Mouse (Mus musculus) cerebellum, postnatal 10 days (tissue): ENCODE data around the gene Bdkrb1.

Experiments
- DNase-seq, 2 experiments: peaks; one replicate each; pipeline ENCODE4 v3.0.0; 2021; ENCODE audit warnings: mixed read lengths in 2 of 2

The Bdkrb1 gene

DNA sequence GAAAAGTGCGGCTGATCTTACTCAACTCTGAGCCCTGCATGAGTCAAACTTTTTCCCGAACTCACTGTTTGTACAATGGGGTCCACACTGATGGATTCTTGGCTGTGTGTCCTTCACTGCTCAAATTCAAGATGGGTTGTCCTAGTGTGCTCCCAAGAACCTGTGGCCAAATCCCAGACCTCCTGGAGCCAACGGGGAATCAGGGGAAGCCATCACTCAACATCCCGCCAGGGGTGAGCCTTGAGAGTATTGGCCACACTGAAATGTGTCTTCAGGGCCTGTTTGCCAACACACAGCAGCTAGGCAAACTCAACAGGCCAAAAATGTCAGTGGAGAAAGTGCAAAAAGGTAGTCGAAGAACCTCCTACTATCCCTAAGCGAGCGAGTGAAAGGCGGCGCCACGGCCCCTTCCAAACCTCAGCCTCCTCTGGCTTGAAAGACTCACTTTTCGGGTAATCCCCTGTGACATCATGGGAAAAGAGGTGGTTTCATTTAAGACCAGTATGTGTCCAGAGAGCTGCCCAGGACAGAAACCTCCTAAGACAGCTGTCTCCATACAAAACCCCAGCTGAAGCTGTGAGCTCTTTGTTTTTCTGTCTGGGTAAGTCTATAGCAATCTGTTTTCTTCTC is at the start of gene Bdkrb1:
Gene Bdkrb1, plus strand, starts transcription at position 505 of the 630 bp plus-strand sequence.
- peak in 1 of 2 experiments; percentile 17 for DNase-seq

DNA sequence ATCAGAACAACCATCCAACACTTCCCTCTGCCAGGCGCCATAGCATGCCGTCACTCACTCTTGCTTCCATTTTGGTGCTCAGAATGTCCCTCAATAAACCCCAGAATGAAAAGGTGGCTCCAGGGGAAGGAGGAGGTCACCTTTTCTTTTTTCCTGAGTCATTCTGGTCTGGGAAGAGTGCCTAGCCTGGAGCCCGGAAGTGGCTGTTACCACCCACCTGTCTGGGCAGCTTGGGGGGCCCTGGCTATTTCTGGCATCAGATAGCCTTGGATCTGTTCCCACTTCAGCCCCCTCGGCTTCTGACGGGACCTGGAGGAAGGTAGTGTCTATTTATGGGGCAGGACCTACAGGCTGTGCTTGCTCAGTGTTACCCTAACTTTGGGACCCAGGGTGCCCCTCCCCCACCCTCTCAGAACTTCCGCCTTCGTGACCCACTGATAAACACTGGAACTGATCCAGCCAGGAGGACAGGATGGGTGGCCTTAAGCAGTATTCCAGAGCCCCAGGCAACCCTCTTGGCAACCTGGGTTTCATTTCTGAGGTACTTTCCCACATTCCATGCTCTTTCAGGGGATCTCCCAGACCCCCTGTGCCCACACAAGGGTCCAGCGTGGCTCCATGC is 48.6 kb upstream of the Bdkrb1 start:
- DNase-seq: no peak

DNA sequence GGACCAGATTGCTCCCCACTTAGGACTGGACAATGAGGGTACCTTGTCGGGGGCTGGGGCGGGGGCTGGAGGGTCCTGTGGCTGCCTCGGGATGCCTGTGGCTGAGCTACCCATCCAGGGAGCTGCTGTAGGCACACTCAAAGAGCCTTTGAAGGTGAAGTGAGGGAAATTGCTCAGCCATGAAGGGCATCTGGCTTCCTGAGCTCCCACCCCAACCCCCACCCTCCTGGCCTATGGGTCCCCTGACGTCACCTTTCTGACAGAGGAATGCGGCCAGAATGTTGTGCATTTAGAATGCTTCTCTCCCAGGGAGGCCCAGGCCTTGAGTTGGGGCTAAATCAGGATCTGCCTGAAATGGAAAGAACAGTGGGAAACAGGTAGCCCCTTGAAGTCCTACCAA is 47.7 kb upstream of the Bdkrb1 start:
- DNase-seq: no peak

DNA sequence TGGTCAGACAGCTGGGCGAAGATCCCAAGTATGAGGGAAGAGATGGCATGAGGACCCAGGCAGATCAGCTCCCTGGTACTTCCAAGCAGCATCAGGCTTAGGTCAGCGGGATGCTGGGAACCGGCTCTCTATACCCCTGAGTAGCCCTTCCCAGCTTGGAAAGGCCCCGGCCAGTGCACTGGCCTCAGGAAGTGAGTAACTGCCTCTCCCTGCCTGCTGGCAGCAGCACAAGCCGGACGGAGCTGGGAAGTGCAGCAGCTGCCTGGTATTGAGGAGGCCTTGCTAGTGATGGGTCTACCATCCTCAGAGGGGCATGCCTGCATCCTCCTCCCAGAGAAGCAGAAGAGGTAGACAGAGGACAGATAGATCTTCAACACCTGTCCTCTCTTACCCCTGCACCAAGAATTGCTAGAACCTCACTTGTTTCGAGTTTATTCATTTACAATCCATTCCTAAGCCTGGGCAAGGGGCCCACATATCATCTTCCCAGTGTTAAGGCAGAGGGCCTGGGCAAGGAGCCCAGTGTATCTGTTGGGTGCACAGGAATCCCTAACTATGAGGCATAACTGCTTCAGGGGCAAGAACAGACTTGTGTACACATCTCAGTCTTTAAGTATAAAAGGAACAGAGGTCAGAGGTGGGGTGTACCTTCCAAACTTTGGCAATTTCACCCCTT is 45.5 kb upstream of the Bdkrb1 start:
- peak; percentile 45 to 58 for DNase-seq

DNA sequence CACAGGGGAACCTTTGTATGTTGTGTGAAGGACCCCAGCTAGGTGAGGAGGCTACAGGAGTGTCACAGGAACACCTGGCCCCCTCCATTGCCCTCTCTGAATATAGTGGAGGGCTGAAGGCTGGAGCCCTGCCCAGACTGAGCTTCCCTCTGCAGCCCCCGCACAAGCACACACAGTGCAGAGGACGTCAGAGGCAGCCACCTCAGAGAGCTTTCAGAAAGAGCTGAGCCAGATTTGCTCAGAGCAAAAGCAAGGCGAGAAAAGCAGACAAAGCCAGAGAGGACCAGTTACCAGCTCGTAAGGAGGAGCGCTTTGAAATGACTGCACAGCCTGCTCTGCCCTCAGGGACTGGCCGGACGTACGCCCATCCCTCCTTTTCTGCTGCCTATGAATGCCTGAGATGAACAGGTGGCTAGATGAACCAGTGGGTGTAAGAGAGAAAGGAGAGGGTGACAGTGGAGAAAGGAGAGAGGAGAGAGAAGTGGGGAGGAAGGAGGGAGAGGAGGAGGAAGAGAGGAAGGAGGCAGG is 41.8 kb upstream of the Bdkrb1 start:
- no peak for DNase-seq

DNA sequence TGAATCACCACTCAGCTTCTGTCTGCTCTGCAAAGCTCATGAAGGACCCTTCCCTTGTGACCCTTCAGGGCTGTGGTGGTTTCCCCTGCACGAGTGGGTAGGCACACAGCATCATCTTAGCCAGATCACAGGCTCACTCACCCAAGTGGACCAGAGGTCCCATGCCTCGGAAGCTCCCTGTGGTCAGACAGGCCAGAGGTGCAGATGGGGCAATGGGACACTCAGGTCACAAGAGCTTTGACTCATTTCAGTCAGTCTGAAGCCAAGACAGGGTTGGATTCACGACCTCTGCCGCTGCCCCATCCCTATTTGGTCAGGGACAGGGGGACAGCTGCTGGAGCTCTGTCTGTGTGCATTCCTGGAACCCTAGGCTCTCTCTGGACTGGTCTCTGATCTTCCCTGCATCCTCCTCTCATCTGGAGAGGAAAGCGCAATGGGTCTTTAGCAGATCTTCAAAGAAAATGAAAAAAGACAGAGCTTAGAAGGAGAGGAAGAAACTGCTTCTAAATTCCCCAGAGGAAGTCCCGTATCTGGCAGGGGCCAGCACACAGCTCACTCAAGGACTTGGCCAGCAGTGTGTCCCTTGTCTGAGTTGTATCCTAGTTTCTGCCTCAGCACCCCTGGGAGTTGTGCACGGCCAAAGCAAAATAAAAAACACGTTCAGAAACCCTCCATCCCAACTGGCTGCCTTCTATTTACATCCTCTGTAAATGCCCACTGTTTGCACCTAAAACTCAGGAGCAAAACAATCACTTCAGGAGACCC is 40.6 kb upstream of the Bdkrb1 start:
- no peak for DNase-seq

DNA sequence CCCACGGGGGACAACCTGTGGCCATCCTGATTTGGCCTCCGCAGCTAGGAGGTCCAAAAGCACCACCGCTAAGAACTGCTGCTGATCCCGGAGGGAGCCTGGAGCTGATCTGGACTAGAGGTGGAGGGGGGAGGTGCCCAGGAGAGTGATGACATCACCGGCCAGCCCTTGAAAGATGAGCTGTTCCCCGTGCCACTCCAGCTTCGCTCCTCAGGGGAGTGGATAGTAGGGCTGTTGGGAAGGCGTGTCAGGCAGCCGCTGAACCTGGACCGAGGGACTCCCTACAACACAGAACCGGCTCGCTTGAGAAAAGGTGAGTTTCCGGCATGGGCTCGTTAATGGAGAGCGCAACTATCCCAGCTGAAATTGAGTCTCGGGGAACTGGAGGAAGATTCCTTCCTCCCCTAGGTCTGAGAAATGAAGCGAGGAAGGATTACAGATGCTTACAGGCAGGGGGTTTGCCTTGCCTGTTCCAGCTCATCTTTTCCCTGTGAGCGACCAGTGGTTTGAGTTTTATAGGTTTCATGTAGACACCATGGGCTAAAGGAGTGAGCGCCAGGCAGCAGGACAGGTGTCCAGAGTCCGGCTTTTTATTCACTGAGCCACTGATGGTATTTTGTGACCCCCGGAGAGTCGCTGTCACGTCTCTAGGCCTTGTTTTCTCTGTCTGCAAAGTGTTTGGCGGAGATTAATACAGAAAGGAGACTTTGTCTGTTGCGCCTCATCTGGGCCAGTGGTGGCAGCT is 39.8 kb upstream of the Bdkrb1 start, which contains the start of gene Bdkrb2:
Gene Bdkrb2, plus strand, starts transcription at position 291 of the 745 bp plus-strand sequence.
- no peak for DNase-seq

DNA sequence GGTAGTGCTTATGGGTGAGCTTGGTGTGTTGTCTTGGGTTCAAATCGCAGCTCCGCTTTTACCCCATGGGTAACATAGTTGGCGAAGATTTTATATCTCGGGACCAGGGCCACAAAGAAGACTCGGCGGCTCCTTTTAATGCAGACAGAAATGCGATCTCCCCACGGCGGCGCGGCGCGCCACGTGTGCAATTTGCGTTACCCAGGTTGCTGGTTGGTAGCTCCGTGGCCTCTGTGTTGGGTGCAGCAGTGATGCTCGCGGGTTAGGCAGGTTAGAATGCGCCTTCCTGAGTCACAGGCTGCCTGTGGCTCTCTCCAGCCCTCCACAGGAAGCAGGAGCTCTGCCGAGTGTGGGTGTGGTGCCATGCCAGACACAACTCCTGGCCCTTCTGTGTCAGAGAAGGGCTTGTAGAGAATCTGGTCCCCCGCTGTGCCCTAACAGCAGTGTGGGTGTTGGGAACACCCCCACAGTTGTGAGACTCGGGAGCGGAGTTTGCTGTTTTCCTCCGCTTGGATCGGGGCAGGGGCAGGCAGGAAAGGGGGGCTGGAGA is 39.1 kb upstream of the Bdkrb1 start:
- DNase-seq: peak in 1 of 2 experiments; percentile 55

DNA sequence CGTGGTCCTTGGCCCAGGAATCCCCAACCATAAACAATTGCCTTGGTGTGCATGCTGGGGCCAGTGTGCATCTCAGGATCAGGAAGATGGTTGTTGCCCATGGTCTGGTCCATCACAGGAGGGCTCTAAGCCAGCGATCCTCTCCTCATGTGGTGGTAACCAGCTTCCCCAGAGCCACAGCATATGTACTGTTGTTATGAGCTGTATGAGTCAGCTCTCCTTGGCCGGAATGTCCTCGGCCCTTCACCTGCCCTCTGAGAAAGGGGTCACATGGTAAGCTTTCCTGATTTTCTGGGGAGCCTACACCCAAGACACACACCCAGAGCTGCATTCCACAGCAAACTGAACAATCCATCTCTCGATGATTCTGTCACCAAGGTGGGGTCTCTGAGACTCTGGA is 37.7 kb upstream of the Bdkrb1 start:
- DNase-seq: no peak

DNA sequence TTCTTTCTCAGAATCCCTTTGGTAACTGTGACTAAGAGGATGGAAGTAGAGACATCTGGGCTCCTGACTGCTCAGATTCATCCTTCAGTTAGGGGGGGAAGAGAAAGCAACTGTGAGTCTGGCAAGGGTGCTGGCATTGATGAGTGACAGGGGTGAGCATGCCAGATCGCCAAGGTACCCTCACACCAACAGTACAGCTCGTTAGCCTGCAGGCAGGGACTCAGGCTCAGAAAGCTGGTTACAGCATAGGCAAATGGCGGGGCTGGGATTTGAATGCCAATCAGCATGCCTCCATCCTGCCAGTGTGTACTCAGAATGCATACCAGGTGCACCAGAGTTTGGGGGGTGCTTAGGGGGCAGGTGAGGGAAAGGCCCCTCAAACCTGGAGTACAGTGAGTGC is 31.0 kb upstream of the Bdkrb1 start:
- DNase-seq: peak; percentile 46 to 54

DNA sequence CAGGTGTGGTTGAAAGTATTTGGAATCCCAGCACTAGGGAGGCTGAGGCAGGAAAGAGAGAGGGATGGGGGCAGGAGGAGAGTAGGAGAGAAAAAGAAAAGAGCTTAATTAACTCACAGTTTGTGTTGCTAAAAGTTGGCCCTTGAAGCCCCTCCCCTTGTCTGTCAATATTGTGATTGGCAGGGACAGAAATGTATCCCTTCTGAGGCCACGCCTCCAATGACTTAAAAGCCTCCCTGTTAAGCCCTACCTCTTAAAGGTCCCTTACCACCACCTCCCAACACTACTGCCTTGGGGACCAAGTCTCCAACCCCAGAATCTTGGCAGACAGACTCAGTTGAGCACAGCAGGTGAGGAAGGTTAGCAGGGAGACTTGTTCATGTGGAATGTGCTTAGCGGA is 30.3 kb upstream of the Bdkrb1 start:
- no peak for DNase-seq

DNA sequence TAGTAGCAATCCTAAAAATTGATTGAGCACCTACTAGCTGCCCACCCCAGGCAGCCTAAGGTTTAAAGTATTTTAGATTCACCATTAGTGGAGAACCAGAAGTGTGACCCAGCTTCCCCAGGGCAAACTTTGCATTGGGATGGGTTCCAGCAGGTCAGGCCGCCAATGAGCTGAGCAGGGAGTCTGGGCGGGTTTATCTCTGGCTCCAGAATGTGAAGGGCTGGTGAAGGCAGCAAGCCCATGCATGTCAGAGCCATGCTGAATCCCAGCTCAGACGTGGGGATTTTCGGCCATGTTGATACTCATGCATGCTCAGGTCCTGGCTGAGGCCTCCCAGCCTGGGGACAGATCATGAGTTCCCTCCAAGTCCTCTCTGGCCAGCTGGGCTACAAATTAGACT is 28.5 kb upstream of the Bdkrb1 start:
- peak; percentile 63 to 64 for DNase-seq

DNA sequence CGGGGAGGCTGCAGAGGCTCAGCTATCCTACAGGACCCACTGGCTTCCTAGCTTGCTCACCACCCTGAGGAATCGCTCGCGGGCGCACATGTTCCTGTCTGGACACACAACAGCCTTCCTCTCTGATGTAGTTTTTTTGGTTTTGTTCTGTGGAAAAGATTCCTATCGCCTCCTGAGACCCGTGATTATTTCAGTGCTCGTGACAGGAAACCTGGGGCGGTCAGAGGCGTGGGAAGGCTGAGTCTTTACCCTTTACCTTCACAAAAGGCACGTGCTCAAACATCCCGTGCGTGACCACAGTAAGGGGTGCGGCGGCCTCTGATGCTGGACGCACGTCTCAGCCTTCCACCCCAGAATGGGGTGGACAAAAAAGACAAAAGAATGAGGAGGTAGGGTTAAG is 22.4 kb upstream of the Bdkrb1 start:
- DNase-seq: no peak

DNA sequence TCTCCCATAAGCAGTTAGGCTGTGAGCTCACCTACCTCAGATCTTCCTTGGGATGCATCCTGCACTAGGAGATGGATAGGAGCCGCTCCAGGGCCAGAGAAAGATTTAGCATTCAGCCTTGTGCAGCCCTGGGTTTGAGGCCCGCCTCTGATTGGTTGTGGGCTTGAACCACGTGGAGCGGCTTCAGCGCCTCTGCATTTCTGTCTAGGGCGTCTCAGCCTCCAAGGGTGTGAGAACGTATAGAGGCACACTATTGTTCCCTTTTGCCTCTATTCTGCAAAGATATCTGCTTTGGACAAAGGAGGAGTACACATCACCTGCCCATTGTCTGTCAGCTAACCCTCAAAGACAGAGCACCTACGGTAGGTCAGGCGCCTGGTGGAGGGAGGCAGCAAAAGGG is 20.4 kb upstream of the Bdkrb1 start:
- no peak for DNase-seq

DNA sequence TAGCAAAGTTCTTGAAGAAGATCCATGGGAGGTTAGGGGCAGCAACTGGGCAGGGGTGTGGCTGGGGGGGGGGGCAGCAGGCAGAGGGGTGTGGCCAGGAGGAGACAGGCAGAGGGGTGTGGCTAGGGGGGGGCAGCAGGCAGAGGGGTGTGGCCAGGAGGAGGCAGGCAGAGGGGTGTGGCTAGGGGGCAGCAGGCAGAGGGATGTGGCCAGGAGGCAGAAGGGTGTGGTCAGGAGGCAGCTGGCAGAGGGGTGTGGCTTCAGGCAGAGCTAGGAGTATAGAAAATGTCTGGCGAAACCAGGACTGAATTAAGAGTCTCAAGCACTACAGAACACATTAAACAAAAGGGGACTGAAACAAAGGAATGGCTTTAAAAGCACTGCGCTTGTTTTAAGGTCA is 19.4 kb upstream of the Bdkrb1 start:
- no peak for DNase-seq

DNA sequence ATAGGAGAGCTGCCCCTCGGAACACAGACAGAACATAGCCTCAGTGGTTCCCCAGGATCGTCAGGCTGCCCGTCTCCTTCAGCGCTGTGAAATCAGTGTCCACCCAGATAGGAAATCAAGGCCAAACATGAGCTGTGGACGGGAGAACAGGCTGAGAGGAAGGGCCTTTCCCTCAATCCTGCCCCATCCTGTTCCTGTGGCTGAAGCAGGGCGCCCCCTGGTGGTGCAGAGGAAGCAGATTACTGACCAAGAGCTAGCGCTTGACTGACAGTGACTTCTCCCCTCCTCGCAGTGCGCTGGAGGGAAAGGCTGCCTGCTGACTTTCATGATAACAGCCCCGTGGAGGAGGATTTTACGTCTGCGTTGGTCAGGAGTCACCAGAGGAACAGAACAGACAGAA is 18.0 kb upstream of the Bdkrb1 start:
- DNase-seq: peak; percentile 87 to 88

DNA sequence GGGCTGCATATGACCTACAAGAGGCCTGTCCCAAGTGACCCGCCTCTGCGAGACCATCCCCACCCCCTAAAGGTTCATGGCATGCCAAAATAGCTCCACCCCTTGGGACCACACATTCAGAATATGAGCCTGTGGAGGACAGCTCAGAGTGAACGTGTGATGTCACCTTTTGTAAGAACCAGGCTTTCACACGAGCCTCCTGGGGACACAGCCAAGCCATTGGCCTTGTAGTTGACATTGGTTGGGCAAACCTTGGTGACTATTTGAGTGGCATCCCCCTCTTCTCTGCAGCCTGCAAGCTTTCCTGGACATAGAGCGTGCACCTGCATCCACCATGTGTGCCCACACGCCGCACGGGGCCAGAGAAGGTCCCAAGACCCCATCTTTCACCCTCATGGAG is 15.4 kb upstream of the Bdkrb1 start:
- DNase-seq: no peak

DNA sequence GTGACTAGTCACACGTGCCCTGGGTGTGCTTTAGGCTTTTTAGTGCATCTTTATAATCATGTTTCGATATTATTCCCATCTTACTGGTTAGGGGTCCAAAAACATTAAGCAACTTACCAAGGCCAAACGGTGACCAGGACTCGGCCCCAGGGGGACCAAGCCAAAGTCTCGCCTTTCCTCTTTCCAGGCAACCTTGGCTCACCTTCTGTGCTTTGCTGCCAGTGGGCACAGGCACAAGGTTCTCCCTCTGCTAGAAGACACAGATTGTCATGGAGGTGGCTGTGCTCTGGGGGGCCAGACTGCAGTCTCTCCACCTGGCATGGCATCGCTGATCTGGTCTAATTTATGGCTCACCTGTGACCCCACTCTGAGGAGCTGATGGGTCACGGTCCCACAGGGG is 12.1 kb upstream of the Bdkrb1 start:
- peak; percentile 76 to 82 for DNase-seq

DNA sequence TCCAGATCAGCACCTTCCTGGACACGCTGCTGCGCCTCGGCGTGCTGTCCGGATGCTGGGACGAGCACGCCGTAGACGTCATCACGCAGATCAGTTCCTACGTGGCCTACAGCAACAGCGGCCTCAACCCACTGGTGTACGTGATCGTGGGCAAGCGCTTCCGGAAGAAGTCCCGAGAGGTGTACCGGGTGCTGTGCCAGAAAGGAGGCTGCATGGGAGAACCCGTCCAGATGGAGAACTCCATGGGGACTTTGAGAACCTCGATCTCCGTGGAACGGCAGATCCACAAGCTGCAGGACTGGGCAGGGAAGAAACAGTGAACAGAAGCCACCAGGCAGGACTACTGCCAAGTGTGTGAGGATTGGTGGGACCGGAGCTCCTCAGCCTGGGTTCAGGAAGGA is 10.5 kb upstream of the Bdkrb1 start:
- peak; percentile 73 to 74 for DNase-seq

DNA sequence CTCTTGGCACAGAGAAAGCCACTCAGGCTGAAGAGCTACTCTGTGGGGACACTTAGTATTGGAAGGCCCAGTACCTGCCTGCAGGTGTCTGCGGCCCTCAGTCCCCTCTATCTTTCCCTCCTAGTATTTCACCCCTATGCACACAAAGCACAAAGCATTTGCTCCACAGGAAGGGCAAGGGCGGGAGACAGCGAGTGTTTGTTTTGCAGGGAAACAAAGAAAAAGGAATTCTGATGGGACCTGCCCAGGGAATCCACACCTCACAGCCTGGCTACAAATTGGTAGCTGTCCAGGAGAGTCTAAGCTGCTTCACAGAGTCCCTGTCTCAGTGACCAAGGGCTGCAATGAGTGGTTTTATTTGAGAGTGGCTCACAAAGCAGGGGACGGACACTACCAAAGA is 9.4 kb upstream of the Bdkrb1 start:
- no peak for DNase-seq

DNA sequence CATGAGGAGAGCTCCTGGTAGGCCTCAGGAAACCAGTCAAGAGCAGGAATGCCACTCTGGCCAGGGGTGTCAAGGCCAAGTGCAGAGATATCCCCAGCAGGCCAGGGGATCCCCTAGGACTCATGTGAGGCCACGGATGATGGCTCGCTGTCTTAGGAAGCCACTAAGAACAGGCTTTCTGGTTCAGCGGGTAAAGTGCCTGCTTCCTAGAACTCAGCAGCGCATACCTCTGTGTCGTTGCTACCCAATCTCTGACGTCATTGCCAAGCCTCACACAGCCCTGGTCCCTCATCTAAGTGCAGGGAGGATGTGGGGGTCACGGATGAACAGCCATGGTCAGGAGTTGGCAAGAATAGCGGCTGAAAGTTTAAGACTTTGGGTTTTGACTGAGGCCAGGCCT is 5.8 kb upstream of the Bdkrb1 start:
- no peak for DNase-seq

DNA sequence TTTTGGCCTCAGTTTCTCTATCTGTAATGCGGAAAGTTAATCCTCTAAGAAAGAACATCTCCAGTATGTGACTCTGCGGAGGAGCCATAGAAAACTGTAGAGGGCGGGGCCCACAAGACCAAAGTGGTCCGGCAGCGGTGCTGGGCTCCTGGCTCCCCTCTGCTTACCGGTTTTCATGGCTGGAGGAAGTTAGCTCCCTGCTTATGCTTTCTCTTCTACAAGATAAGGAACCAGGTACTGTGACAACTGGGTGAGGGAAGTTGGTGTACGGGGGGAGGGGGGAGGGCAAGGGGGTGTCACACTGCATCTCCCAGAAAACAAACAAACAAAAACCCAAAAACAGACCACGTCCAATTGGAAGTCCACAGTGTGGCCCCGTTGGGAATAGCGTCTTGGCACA is 4.4 kb upstream of the Bdkrb1 start:
- DNase-seq: no peak
